Mouse (Mus musculus) CH12.LX (cell line): Measurements from ENCODE around the gene Hoxb5. TPM values are rescaled to one million over a fixed set of nuclear protein-coding genes. Genes with fewer than 3 reads are reported as not detected.

Experiments
- DNase-seq: peaks from one replicate; pipeline ENCODE4 v3.0.0-alpha.2; 2013; ENCODE audit errors: extremely low read depth
- H3K27ac ChIP-seq: 2 replicates; pipeline ENCODE4 v1.5.1; 2012; ENCODE audit warnings: low read depth, mild to moderate bottlenecking, control low read depth, moderate library complexity; ENCODE audit not compliant: insufficient read depth
- H3K27me3 ChIP-seq: replicated peaks from 2 replicates; pipeline ENCODE3; 2012; ENCODE audit warnings: inconsistent platforms
- H3K36me3 ChIP-seq, 2 experiments: replicated peaks in 1 of 2; 2 replicates each; pipeline versions ENCODE3 to v1.6.1; 2012; ENCODE audit warnings: inconsistent platforms in 1 of 2, low read length in 1 of 2, mild to moderate bottlenecking in 1 of 2, mixed read lengths in 1 of 2, moderate library complexity in 1 of 2; ENCODE audit not compliant: control insufficient read depth in 1 of 2, insufficient read depth in 1 of 2
- H3K4me1 ChIP-seq, 2 experiments: 2 replicates each; pipeline ENCODE4 v1.6.1; 2012; ENCODE audit warnings: inconsistent platforms in 1 of 2, moderate library complexity in 1 of 2; ENCODE audit not compliant: insufficient read depth in 2 of 2, control insufficient read depth in 1 of 2
- H3K4me2 ChIP-seq: 2 replicates; pipeline ENCODE4 v1.6.1; 2012; ENCODE audit warnings: low read depth, mild to moderate bottlenecking, control low read depth; ENCODE audit not compliant: poor library complexity, insufficient read depth, severe bottlenecking
- H3K4me3 ChIP-seq, 3 experiments: fragments of 150-350 bp in 1 of 3; sonication (generic) in 1 of 3; replicated peaks in 1 of 3; 2 replicates each; pipeline versions ENCODE3 to v1.5.1; 2011 to 2012; ENCODE audit warnings: low read depth in 2 of 3, low read length in 2 of 3, mild to moderate bottlenecking in 2 of 3, moderate library complexity in 2 of 3, control low read depth in 1 of 3, improper control_type of control experiment in 1 of 3, inconsistent platforms in 1 of 3, mixed read lengths in 1 of 3; ENCODE audit not compliant: poor library complexity in 1 of 3
- H3K79me2 ChIP-seq: replicated peaks from 2 replicates; pipeline ENCODE4 v1.6.1; 2012; ENCODE audit warnings: mild to moderate bottlenecking, moderate library complexity; ENCODE audit not compliant: control insufficient read depth, poor library complexity, insufficient read depth, severe bottlenecking; ENCODE audit errors: extremely low read depth
- H3K9ac ChIP-seq: 2 replicates; pipeline ENCODE4 v1.6.1; 2012; ENCODE audit warnings: low read depth, mild to moderate bottlenecking, control low read depth, moderate library complexity; ENCODE audit not compliant: insufficient read depth
- H3K9me3 ChIP-seq: replicated peaks from 2 replicates; pipeline ENCODE3; 2012; ENCODE audit warnings: low read length, inconsistent platforms, mixed read lengths
- BHLHE40 ChIP-seq: IDR thresholded peaks from 2 replicates; pipeline ENCODE4 v1.6.1; 2011; ENCODE audit warnings: mild to moderate bottlenecking, low read depth, low read length, improper control_type of control experiment
- HCFC1 ChIP-seq: IDR thresholded peaks from 2 replicates; pipeline ENCODE4 v1.6.1; 2012; ENCODE audit warnings: low read depth, mild to moderate bottlenecking, inconsistent platforms, low read length, improper control_type of control experiment
- IRF4 ChIP-seq: IDR thresholded peaks from 2 replicates; pipeline ENCODE4 v1.6.1; 2014; ENCODE audit warnings: low read depth, mild to moderate bottlenecking, inconsistent platforms, low read length, improper control_type of control experiment
- JUND ChIP-seq: conservative IDR thresholded peaks from 2 replicates; pipeline ENCODE4 v1.6.1; 2011; ENCODE audit warnings: low read depth, low read length, improper control_type of control experiment
- MXI1 ChIP-seq: IDR thresholded peaks from 2 replicates; pipeline ENCODE4 v1.6.1; 2011; ENCODE audit warnings: mild to moderate bottlenecking, low read depth, low read length, improper control_type of control experiment
- NELFE ChIP-seq: IDR thresholded peaks from 2 replicates; pipeline ENCODE4 v1.6.1; 2011; ENCODE audit warnings: low read depth, low read length, improper control_type of control experiment
- NRF1 ChIP-seq: IDR thresholded peaks from 2 replicates; pipeline ENCODE4 v1.6.1; 2014; ENCODE audit warnings: low read depth, mild to moderate bottlenecking, inconsistent platforms, low read length, improper control_type of control experiment, moderate library complexity
- PAX5 ChIP-seq: IDR thresholded peaks from 2 replicates; pipeline ENCODE4 v1.6.1; 2012; ENCODE audit warnings: low read length, inconsistent platforms, mixed read lengths
- POLR2A ChIP-seq: IDR thresholded peaks from 2 replicates; pipeline ENCODE4 v1.6.1; 2011; ENCODE audit warnings: low read depth, mild to moderate bottlenecking, improper control_type of control experiment, low read length
- RAD21 ChIP-seq: IDR thresholded peaks from 2 replicates; pipeline ENCODE4 v1.6.1; 2011; ENCODE audit warnings: low read depth, mild to moderate bottlenecking, low read length, improper control_type of control experiment, moderate library complexity
- RCOR1 ChIP-seq: conservative IDR thresholded peaks from 2 replicates; pipeline ENCODE4 v1.6.1; 2012; ENCODE audit warnings: low read depth, mild to moderate bottlenecking, inconsistent platforms, low read length, improper control_type of control experiment
- SMC3 ChIP-seq: IDR thresholded peaks from 2 replicates; pipeline ENCODE4 v1.6.1; 2011; ENCODE audit warnings: low read depth, low read length, improper control_type of control experiment
- TBP ChIP-seq: conservative IDR thresholded peaks from 2 replicates; pipeline ENCODE4 v1.6.1; 2011; ENCODE audit warnings: low read depth, low read length, improper control_type of control experiment
- USF1 ChIP-seq: IDR thresholded peaks from 2 replicates; pipeline ENCODE4 v1.6.1; 2014; ENCODE audit warnings: low read depth, mild to moderate bottlenecking, inconsistent platforms, low read length, improper control_type of control experiment
- ZNF384 ChIP-seq: IDR thresholded peaks from 2 replicates; pipeline ENCODE4 v1.6.1; 2012; ENCODE audit warnings: low read depth, low read length, improper control_type of control experiment, inconsistent platforms
- dilution Hi-C: fragments of 300-500 bp; cut with MboI; formaldehyde crosslinking; loops from 2 replicates; pipeline ENCODE4 v1.14.3; 2020; ENCODE audit warnings: low sequenced_read_pairs; ENCODE audit not compliant: extremely low pct_unique_long_range_greater_than_20kb, extremely low pct_ligation_motif_present
- in situ Hi-C: fragments of 300-500 bp; cut with MboI; formaldehyde crosslinking; loops from 3 replicates; pipeline ENCODE4 v1.14.3; 2019; ENCODE audit warnings: low sequenced_read_pairs, low pct_ligation_motif_present, low pct_unique_long_range_greater_than_20kb, mixed read lengths
- polyA plus RNA-seq: library from polyadenylated mRNA; unstranded; fragments of >175 nt; gene quantifications from 2 replicates; pipeline ENCODE4 v1.2.1, GENCODE M21; 2012; ENCODE audit warnings: low read depth; ENCODE audit not compliant: insufficient read length
- total RNA-seq, 2 experiments: library from RNA; depleted of rRNA; stranded (reverse); fragments of 300-350 nt in 1 of 2; fragments of >200 nt in 1 of 2; gene quantifications; 2 replicates each; pipeline ENCODE4 v1.2.3; 2012 to 2014

The Hoxb5 gene
- total and polyA plus RNA-seq, 3 experiments, result 0.08 to 0.13 TPM; not detected in 1

DNA sequence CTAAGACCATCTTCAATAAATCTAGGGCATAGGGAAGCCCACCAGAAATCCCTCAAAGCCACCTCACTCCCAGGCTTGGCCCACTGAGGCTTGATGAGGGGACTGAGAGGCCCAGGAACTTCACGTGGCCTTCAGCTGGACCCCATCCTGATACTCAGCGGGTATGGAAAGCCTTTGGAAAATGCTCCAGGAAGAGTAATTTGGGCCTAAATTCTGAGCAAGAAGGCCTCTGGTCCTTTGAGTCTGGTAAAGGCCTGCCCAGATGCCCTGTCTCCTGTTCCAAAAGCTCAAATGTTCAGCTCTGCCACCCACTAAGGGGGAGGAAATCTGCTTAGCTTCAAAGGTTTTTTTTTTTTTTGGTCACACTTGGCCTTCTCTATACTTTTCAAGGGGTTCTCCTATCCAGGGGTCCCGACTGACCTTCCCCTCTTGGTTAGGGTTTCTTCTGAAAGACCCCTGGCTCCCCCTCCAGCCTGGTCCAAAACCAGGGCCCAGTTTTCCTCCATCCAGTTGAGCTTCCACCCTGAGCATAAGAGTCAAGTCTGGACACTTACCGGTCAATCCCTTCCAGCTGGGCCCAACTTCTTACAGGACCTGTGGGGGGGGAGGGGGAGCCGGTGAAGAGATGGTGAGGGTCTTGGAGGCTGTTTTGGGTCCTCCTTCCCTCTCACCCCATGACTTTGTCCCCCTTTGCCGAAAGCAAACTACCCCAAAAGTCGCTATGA is 3.2 kb downstream of the Hoxb5 start:
- H3K9ac ChIP-seq, result no peak overlapping the region
- peaks cover 0 to 16% of the 10 kb centered on the region in 2 experiments; a peak in 2 of 4 replicates for H3K4me1 ChIP-seq
- no peak overlapping the region for H3K4me3 ChIP-seq
- peaks cover 22% of the 10 kb centered on the region for H3K9me3 ChIP-seq
- TF ChIP-seq PAX5, result no peak
- no peak for TF ChIP-seq BHLHE40
- no peak for TF ChIP-seq TBP
- no peak for TF ChIP-seq IRF4
- TF ChIP-seq HCFC1, result no peak
- no peak for TF ChIP-seq USF1
- no peak for TF ChIP-seq RAD21
- no peak for TF ChIP-seq NELFE
- no peak for DNase-seq
- H3K79me2 ChIP-seq, result no peaks in the 10 kb centered on the region
- in situ Hi-C loops, result loop anchor here (25.0 kb wide), 1 partner anchor 231 kb away; no protein-coding TSS in a partner anchor
- dilution Hi-C loops, result no loop called here
- H3K27me3 ChIP-seq, result peaks cover 68% of the 10 kb centered on the region
- H3K27ac ChIP-seq, result no peak overlapping the region
- no peaks in the 10 kb centered on the region for H3K36me3 ChIP-seq
- H3K4me2 ChIP-seq, result no peak overlapping the region

- TF ChIP-seq MXI1 (no peak), RAD21 (no peak), POLR2A (no peak), HCFC1 (no peak)
- Histone ChIP-seq H3K79me2 (no peaks in the 10 kb centered on the region), H3K36me3 (no peaks in the 10 kb centered on the region), H3K4me1 (peaks cover 0 to 19% of the 10 kb centered on the region in 2 experiments; a peak in 2 of 4 replicates), H3K4me3 (no peak overlapping the region), H3K9ac (no peak overlapping the region), H3K9me3 (peaks cover 18% of the 10 kb centered on the region), H3K4me2 (no peak overlapping the region), H3K27ac (no peak overlapping the region), H3K27me3 (peaks cover 66% of the 10 kb centered on the region)
- no peak for DNase-seq
- in situ Hi-C loops (loop anchor here (25.0 kb wide), 1 partner anchor 230 kb away; no protein-coding TSS in a partner anchor), dilution Hi-C loops (no loop called here)
These were observed 3.8 kb downstream of the Hoxb5 start for GRCm38 (mm10) chr11:96306908-96307269.

DNA sequence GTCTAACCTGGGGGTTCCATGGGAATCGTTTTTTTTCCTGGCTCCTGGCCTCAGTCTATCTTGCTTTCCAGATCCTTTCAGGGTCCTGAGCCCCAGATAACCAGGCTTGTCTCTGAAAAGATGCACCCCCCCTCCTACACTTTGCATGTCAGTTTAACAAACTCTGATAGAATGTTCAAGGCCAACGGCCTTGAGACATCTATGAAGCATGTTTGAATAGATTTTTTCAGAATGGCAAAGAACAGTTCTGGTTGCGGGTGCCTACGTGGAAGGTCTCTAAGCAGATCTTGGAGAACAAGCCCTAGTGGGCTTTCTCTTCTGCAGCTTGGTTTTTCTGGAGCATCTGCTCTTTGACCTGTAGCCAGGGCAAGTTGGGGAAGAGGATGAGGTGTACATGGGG is 5.6 kb downstream of the Hoxb5 start:
- H3K27ac ChIP-seq, result no peak overlapping the region
- no peak overlapping the region for H3K4me3 ChIP-seq
- H3K36me3 ChIP-seq, result no peaks in the 10 kb centered on the region
- DNase-seq, result no peak
- no peaks in the 10 kb centered on the region for H3K79me2 ChIP-seq
- in situ Hi-C loops, result loop anchor here (25.0 kb wide), 1 partner anchor 229 kb away; no protein-coding TSS in a partner anchor
- no peak overlapping the region for H3K9ac ChIP-seq
- H3K4me2 ChIP-seq, result no peak overlapping the region
- peaks cover 0 to 21% of the 10 kb centered on the region in 2 experiments; a peak in 2 of 4 replicates for H3K4me1 ChIP-seq
- H3K27me3 ChIP-seq, result peaks cover 70% of the 10 kb centered on the region
- no peak for TF ChIP-seq ZNF384
- TF ChIP-seq SMC3, result no peak
- no peak for TF ChIP-seq NRF1
- TF ChIP-seq TBP, result no peak
- no peak for TF ChIP-seq NELFE
- no peak for TF ChIP-seq RCOR1
- no peak for TF ChIP-seq JUND
- TF ChIP-seq, all 38 proteins: peak for 0
- peaks cover 2% of the 10 kb centered on the region for H3K9me3 ChIP-seq
- dilution Hi-C loops, result no loop called here
